ENCODE assay signal across 26 mouse cellular contexts in genomic region chr19:50569669-50570195, GRCm38 (mm10).
DNase-seq lines count a peak whose midpoint lies in the region; ATAC-seq and TF ChIP-seq lines count a peak whose summit lies in the region.
"Had no signal": no experiment of that assay in that cellular context is flagged by ENCODE, and none has a peak within 500 bp of the region (broad histone marks: within the 10 kb centered on the region; RNA-seq: fewer than 3 reads in every experiment).

No protein-coding gene starts in this region.

- H3K27me3 ChIP-seq in midbrain, embryonic 11.5 days (ENCODE audit: control insufficient read depth, insufficient read depth, low read length): no peaks in the 10 kb centered on the region
- H3K27me3 ChIP-seq in midbrain, embryonic 15.5 days (replicated peaks): no peaks in the 10 kb centered on the region
- H3K27me3 ChIP-seq: embryonic facial prominence, embryonic 12.5 days; forebrain, embryonic 12.5 days; forebrain, embryonic 15.5 days; heart, embryonic 13.5 days; hindbrain, embryonic 13.5 days had no signal

- H3K9me3 ChIP-seq in midbrain, embryonic 11.5 days (ENCODE audit: control insufficient read depth, low read length): no peaks in the 10 kb centered on the region
- H3K9me3 ChIP-seq in midbrain, embryonic 15.5 days: no peaks in the 10 kb centered on the region
- H3K9me3 ChIP-seq: embryonic facial prominence, embryonic 12.5 days; forebrain, embryonic 12.5 days; forebrain, embryonic 15.5 days; heart, embryonic 10.5 days; heart, embryonic 13.5 days; hindbrain, embryonic 13.5 days had no signal

- no peak for TF ChIP-seq CTCF in brain, embryonic 14.5 days (IDR thresholded peaks at IDR 0.05; ENCODE audit: borderline replicate concordance, extremely low read depth, insufficient read depth, insufficient read length)

- DNase-seq in midbrain, embryonic 11.5 days (ENCODE audit: low spot score, missing footprints): peak; percentile 45
- DNase-seq in Muller cell, postnatal 12 days (ENCODE audit: inconsistent ontology term): peak; percentile 99
- peak; percentile 10 for DNase-seq in brain, embryonic 14.5 days (ENCODE audit: low read depth)
- DNase-seq in retina, postnatal 1 day: peak; percentile 98
- DNase-seq in urinary bladder, postnatal 10 days (ENCODE audit: low spot score): no peak
- DNase-seq: adrenal gland, adult 8-10 months; adrenal gland, postnatal 25 days; cerebellum, adult 18-20 months; cerebellum, adult 9-10 months; cerebellum, postnatal 14 days; gastrocnemius, postnatal 10 days; gastrocnemius, postnatal 36 days; heart, adult 2 months; heart, postnatal 14 days had no signal

- no peak overlapping the region for H3K9ac ChIP-seq in midbrain, embryonic 11.5 days (ENCODE audit: low read length)
- H3K9ac ChIP-seq in midbrain, embryonic 15.5 days: no peak overlapping the region
- H3K9ac ChIP-seq: embryonic facial prominence, embryonic 12.5 days; forebrain, embryonic 12.5 days; forebrain, embryonic 15.5 days; heart, embryonic 13.5 days; hindbrain, embryonic 13.5 days had no signal

- H3K27ac ChIP-seq in midbrain, embryonic 11.5 days (ENCODE audit: low read depth, low read length): no peak overlapping the region
- no peak overlapping the region for H3K27ac ChIP-seq in midbrain, embryonic 15.5 days
- H3K27ac ChIP-seq: embryonic facial prominence, embryonic 12.5 days; forebrain, embryonic 12.5 days; forebrain, embryonic 15.5 days; heart, adult 2 months; heart, embryonic 10.5 days; heart, embryonic 13.5 days; hindbrain, embryonic 13.5 days had no signal

- no peak for ATAC-seq in midbrain, embryonic 11.5 days (ENCODE audit: low FRiP score)
- ATAC-seq in midbrain, embryonic 15.5 days (replicated peaks): no peak
- no peak for ATAC-seq in inflammation-experienced regulatory T-cells, adult 6 months
- ATAC-seq: activated CD4-positive, CD25-positive, alpha-beta regulatory T cell, adult 4 months; CD4-positive, CD25-positive, alpha-beta regulatory T cell, adult 4 months; forebrain, embryonic 15.5 days; hindbrain, embryonic 16.5 days had no signal

- no peaks in the 10 kb centered on the region for H3K4me1 ChIP-seq in midbrain, embryonic 11.5 days (ENCODE audit: control insufficient read depth, insufficient read depth, low read length)
- no peaks in the 10 kb centered on the region for H3K4me1 ChIP-seq in midbrain, embryonic 15.5 days
- H3K4me1 ChIP-seq: embryonic facial prominence, embryonic 12.5 days; forebrain, embryonic 12.5 days; forebrain, embryonic 15.5 days; heart, embryonic 10.5 days; heart, embryonic 13.5 days; hindbrain, embryonic 13.5 days had no signal

- no peak overlapping the region for H3K4me3 ChIP-seq in midbrain, embryonic 11.5 days (ENCODE audit: low read depth, low read length)
- H3K4me3 ChIP-seq in midbrain, embryonic 15.5 days: no peak overlapping the region
- H3K4me3 ChIP-seq: embryonic facial prominence, embryonic 12.5 days; erythroblast, embryonic 14.5 days; forebrain, embryonic 12.5 days; forebrain, embryonic 15.5 days; heart, adult 2 months; heart, embryonic 10.5 days; heart, embryonic 13.5 days; hindbrain, embryonic 13.5 days had no signal

- H3K4me2 ChIP-seq in midbrain, embryonic 11.5 days: no peak overlapping the region
- H3K4me2 ChIP-seq in midbrain, embryonic 15.5 days: no peak overlapping the region
- H3K4me2 ChIP-seq: embryonic facial prominence, embryonic 12.5 days; forebrain, embryonic 12.5 days; forebrain, embryonic 15.5 days; heart, embryonic 13.5 days; hindbrain, embryonic 13.5 days had no signal

- 41% methylated on average over 1 of the region's 1 CpGs for WGBS in midbrain, embryonic 11.5 days
- WGBS in midbrain, embryonic 15.5 days: 22% methylated on average over 1 of the region's 1 CpGs

- TF ChIP-seq POLR2A in brain, embryonic 14.5 days (IDR thresholded peaks at IDR 0.05; ENCODE audit: borderline replicate concordance, extremely low read depth, insufficient read depth, insufficient read length, poor library complexity, severe bottlenecking): no peak

- no peaks in the 10 kb centered on the region for H3K36me3 ChIP-seq in midbrain, embryonic 11.5 days (ENCODE audit: control insufficient read depth, insufficient read depth, low read length)
- H3K36me3 ChIP-seq in midbrain, embryonic 15.5 days (replicated peaks): no peaks in the 10 kb centered on the region
- H3K36me3 ChIP-seq: embryonic facial prominence, embryonic 12.5 days; forebrain, embryonic 12.5 days; forebrain, embryonic 15.5 days; heart, embryonic 10.5 days; heart, embryonic 13.5 days; hindbrain, embryonic 13.5 days had no signal
